Mouse (Mus musculus) testis, adult 2 months (tissue): ENCODE results near the gene Ccl22.

Experiments used
- CTCF ChIP-seq: fragments of 200-500 bp; IDR thresholded peaks from 2 replicates; pipeline ENCODE4 v1.5.1; 2012; ENCODE audit warnings: low read depth, mild to moderate bottlenecking, inconsistent platforms, low read length, moderate library complexity; ENCODE audit not compliant: control insufficient read depth, insufficient read depth, insufficient replicate concordance
- POLR2A ChIP-seq: fragments of 200-500 bp; IDR thresholded peaks from 2 replicates; pipeline ENCODE4 v1.6.1; 2012; ENCODE audit warnings: low read depth, mild to moderate bottlenecking, inconsistent platforms, low read length, moderate library complexity; ENCODE audit not compliant: control insufficient read depth

- no peak for TF ChIP-seq CTCF
- TF ChIP-seq POLR2A: no peak
These were observed 49.0 kb downstream of the Ccl22 start for GRCm38 (mm10) chr8:94794368-94794767.
